13 mouse cellular contexts compared by ENCODE assay signal in the genomic region with DNA sequence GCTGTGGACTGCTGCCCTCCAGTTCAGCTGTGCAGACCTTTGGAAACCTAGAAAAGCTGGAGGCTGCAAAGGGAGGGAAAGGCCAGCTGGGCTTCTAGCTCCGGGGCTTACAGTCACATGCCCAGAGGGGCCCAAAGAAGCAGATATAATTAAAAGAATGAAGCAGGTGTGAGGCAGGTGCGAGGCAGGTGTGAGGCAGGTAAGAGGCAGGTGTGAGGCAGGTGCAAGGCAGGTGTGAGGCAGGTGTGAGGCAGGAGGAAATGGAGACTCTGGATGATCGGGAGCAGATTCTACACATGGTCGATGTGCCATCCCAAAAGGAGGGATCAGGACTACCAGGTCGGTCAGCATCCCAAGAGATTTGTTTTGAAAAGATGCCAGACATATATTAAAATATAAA. TPM values are rescaled to one million over a fixed set of nuclear protein-coding genes. Genes with fewer than 3 reads are reported as not detected.
"Had no signal": no experiment of that assay in that cellular context is flagged by ENCODE, and none has a peak within 500 bp of the region (broad histone marks: within the 10 kb centered on the region; RNA-seq: fewer than 3 reads in every experiment).

No protein-coding gene starts in this region.

- H3K9me3 ChIP-seq: liver, embryonic 12.5 days; midbrain, embryonic 10.5 days; midbrain, embryonic 12.5 days; midbrain, embryonic 15.5 days; neural tube, embryonic 12.5 days; stomach, embryonic 15.5 days had no signal

- ATAC-seq: liver, embryonic 12.5 days; midbrain, embryonic 15.5 days had no signal

- DNase-seq: lung, adult 18-20 months; lung, embryonic 14.5 days; lung, postnatal 10 days; right cerebral cortex, postnatal 14 days had no signal

- H3K27me3 ChIP-seq: midbrain, embryonic 12.5 days; midbrain, embryonic 15.5 days; neural tube, embryonic 12.5 days; stomach, embryonic 15.5 days had no signal

- H3K4me3 ChIP-seq: liver, embryonic 12.5 days; midbrain, embryonic 10.5 days; midbrain, embryonic 12.5 days; midbrain, embryonic 15.5 days; neural tube, embryonic 12.5 days; stomach, embryonic 15.5 days had no signal

- H3K4me2 ChIP-seq: liver, embryonic 12.5 days; lung, embryonic 14.5 days; midbrain, embryonic 12.5 days; midbrain, embryonic 15.5 days; neural tube, embryonic 12.5 days; stomach, embryonic 15.5 days had no signal

- H3K36me3 ChIP-seq: liver, embryonic 12.5 days; midbrain, embryonic 10.5 days; midbrain, embryonic 12.5 days; midbrain, embryonic 15.5 days; neural tube, embryonic 12.5 days; stomach, embryonic 15.5 days had no signal

- H3K4me1 ChIP-seq: midbrain, embryonic 12.5 days; midbrain, embryonic 15.5 days had no signal

- H3K27ac ChIP-seq: liver, embryonic 14.5 days; midbrain, embryonic 10.5 days; midbrain, embryonic 12.5 days; midbrain, embryonic 15.5 days; neural tube, embryonic 12.5 days; stomach, embryonic 15.5 days; stomach, postnatal 0 days had no signal

- H3K9ac ChIP-seq: liver, embryonic 12.5 days; liver, embryonic 14.5 days; lung, embryonic 14.5 days; midbrain, embryonic 12.5 days; midbrain, embryonic 15.5 days; neural tube, embryonic 12.5 days; stomach, embryonic 15.5 days had no signal

RNA-seq across cellular contexts. Expression of a gene that starts 19.7 kb away (rescaled TPM):
- total RNA-seq: midbrain, postnatal 0 days had no signal
- polyA plus RNA-seq: midbrain, embryonic 15.5 days had no signal
